Mouse (Mus musculus) kidney, adult 2 months (tissue): ENCODE results near the gene Preb.

Experiments
- CTCF ChIP-seq: fragments of 200-500 bp; conservative IDR thresholded peaks from 2 replicates; pipeline ENCODE4 v1.5.1; 2011; ENCODE audit warnings: low read depth, mild to moderate bottlenecking, control low read depth, low read length, moderate library complexity, mixed read lengths; ENCODE audit not compliant: insufficient read depth, insufficient read length
- POLR2A ChIP-seq: fragments of 200-500 bp; IDR thresholded peaks from one replicate; pipeline ENCODE4 v1.6.1; 2011; ENCODE audit warnings: low read depth, low read length, control low read depth

DNA sequence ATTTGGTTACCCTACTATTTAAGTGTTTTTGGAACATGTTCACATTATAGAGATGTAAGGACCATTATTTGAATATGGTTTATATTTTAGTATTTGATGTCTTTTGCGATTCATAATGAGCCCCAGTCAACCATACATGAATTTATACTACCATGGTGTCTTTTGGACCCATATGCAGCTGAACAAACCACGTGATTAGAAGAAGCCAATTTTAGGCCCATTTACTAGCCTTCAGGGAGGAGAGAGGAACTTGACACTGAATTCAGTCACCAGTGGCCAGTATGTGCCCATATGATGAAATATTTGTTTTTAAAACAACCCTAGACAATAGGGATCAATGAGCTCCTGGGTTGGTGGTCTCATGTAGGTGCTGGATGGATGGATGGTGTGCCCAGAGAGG is 653 bp upstream of the Preb start:
- TF ChIP-seq CTCF: no peak
- no peak for TF ChIP-seq POLR2A
